Mouse (Mus musculus) brain, embryonic 14.5 days (tissue): ENCODE measurements around the gene Cdc123.

Experiments
- CTCF ChIP-seq: fragments of 200-500 bp; IDR thresholded peaks from 2 replicates; pipeline ENCODE4 v1.5.1; 2012; ENCODE audit warnings: inconsistent platforms, mild to moderate bottlenecking, moderate library complexity, borderline replicate concordance; ENCODE audit not compliant: insufficient read depth, insufficient read length; ENCODE audit errors: extremely low read depth
- POLR2A ChIP-seq: fragments of 200-500 bp; IDR thresholded peaks from 2 replicates; pipeline ENCODE4 v1.6.1; 2012; ENCODE audit warnings: mild to moderate bottlenecking, inconsistent platforms, borderline replicate concordance; ENCODE audit not compliant: poor library complexity, insufficient read depth, insufficient read length, severe bottlenecking; ENCODE audit errors: extremely low read depth

- TF ChIP-seq CTCF (no peak), POLR2A (no peak)
These were observed 43.9 kb upstream of the Cdc123 start for GRCm38 (mm10) chr2:5888865-5889264.
